Mouse (Mus musculus): ENCODE measurements at regions not wholly inside any gene's neighbourhood (a gene's known extent, or its start where the extent isn't known, plus 50 kb on each side); places are given as distances from the start of the nearest gene placed in this dataset.

- H3K4me3 ChIP-seq (ENCODE audit: insufficient read depth, low read depth, low read length), result no peak overlapping the region
- H3K4me1 ChIP-seq (ENCODE audit: control insufficient read depth, insufficient read depth, low read length), result 0 out of 2 replicates have a peak, but pooled peaks cover 6% of the 10 kb centered on the region
- TF ChIP-seq POLR2A (IDR thresholded peaks at IDR 0.05; ENCODE audit: insufficient read depth, low read depth, low read length) (no peak), CTCF (IDR thresholded peaks at IDR 0.05; ENCODE audit: insufficient read depth, low read depth, low read length) (no peak)
- H3K27ac ChIP-seq (ENCODE audit: insufficient read depth, low read depth, low read length), result no peak overlapping the region
- WGBS, result 90% methylated on average over 8 of the region's 8 CpGs
Measured at GRCm38 (mm10) chr3:52531686-52532351, 263.7 kb downstream of the Foxo1 start.

GRCm38 (mm10) chr3:52530406-52530970 is 262.4 kb downstream of the Foxo1 start:
- 82% methylated on average over 7 of the region's 7 CpGs for WGBS

GRCm38 (mm10) chr3:52529136-52529535 is 261.0 kb downstream of the Foxo1 start:
- Histone ChIP-seq H3K27ac (ENCODE audit: insufficient read depth, low read depth, low read length) (no peak overlapping the region), H3K4me1 (ENCODE audit: control insufficient read depth, insufficient read depth, low read length) (no peaks in the 10 kb centered on the region), H3K4me3 (ENCODE audit: insufficient read depth, low read depth, low read length) (no peak overlapping the region)
- WGBS, result 71% methylated on average over 6 of the region's 6 CpGs
- no peak for TF ChIP-seq POLR2A (IDR thresholded peaks at IDR 0.05; ENCODE audit: insufficient read depth, low read depth, low read length)
- no peak for TF ChIP-seq CTCF (IDR thresholded peaks at IDR 0.05; ENCODE audit: insufficient read depth, low read depth, low read length)

More at GRCm38 (mm10) chr3:52530406-52530970, 262.4 kb downstream of the Foxo1 start:
- Histone ChIP-seq H3K4me1 (ENCODE audit: control insufficient read depth, insufficient read depth, low read length) (0 out of 2 replicates have a peak, but pooled peaks cover 4% of the 10 kb centered on the region), H3K27ac (ENCODE audit: insufficient read depth, low read depth, low read length) (no peak overlapping the region), H3K4me3 (ENCODE audit: insufficient read depth, low read depth, low read length) (no peak overlapping the region)
- TF ChIP-seq POLR2A (IDR thresholded peaks at IDR 0.05; ENCODE audit: insufficient read depth, low read depth, low read length), result no peak
- no peak for TF ChIP-seq CTCF (IDR thresholded peaks at IDR 0.05; ENCODE audit: insufficient read depth, low read depth, low read length)

GRCm38 (mm10) chr3:52528521-52528920 is 260.4 kb downstream of the Foxo1 start:
- no peaks in the 10 kb centered on the region for H3K4me1 ChIP-seq (ENCODE audit: control insufficient read depth, insufficient read depth, low read length)
- H3K4me3 ChIP-seq (ENCODE audit: insufficient read depth, low read depth, low read length), result no peak overlapping the region
- H3K27ac ChIP-seq (ENCODE audit: insufficient read depth, low read depth, low read length), result no peak overlapping the region
- no peak for TF ChIP-seq CTCF (IDR thresholded peaks at IDR 0.05; ENCODE audit: insufficient read depth, low read depth, low read length)
- TF ChIP-seq POLR2A (IDR thresholded peaks at IDR 0.05; ENCODE audit: insufficient read depth, low read depth, low read length), result no peak
- WGBS, result 95% methylated on average over 7 of the region's 7 CpGs

- no peak for TF ChIP-seq POLR2A (IDR thresholded peaks at IDR 0.05; ENCODE audit: insufficient read depth, low read depth, low read length)
- TF ChIP-seq CTCF (IDR thresholded peaks at IDR 0.05; ENCODE audit: insufficient read depth, low read depth, low read length), result no peak
- WGBS, result 90% methylated on average over 3 of the region's 3 CpGs
- Histone ChIP-seq H3K27ac (ENCODE audit: insufficient read depth, low read depth, low read length) (no peak overlapping the region), H3K4me3 (ENCODE audit: insufficient read depth, low read depth, low read length) (no peak overlapping the region), H3K4me1 (ENCODE audit: control insufficient read depth, insufficient read depth, low read length) (peaks cover 5% of the 10 kb centered on the region)
Measured at GRCm38 (mm10) chr3:52527781-52528180, 259.6 kb downstream of the Foxo1 start.

- Histone ChIP-seq H3K27ac (ENCODE audit: insufficient read depth, low read depth, low read length) (no peak overlapping the region), H3K4me3 (ENCODE audit: insufficient read depth, low read depth, low read length) (no peak overlapping the region), H3K4me1 (ENCODE audit: control insufficient read depth, insufficient read depth, low read length) (peaks cover 5% of the 10 kb centered on the region)
- TF ChIP-seq CTCF (IDR thresholded peaks at IDR 0.05; ENCODE audit: insufficient read depth, low read depth, low read length), result no peak
- no peak for TF ChIP-seq POLR2A (IDR thresholded peaks at IDR 0.05; ENCODE audit: insufficient read depth, low read depth, low read length)
- WGBS, result 86% methylated on average over 14 of the region's 14 CpGs
Measured at GRCm38 (mm10) chr3:52527010-52527754, 259.0 kb downstream of the Foxo1 start.

- H3K27ac ChIP-seq (ENCODE audit: insufficient read depth, low read depth, low read length), result no peak overlapping the region
- 70% methylated on average over 12 of the region's 12 CpGs for WGBS
- H3K4me3 ChIP-seq (ENCODE audit: insufficient read depth, low read depth, low read length), result no peak overlapping the region
- no peak for TF ChIP-seq CTCF (IDR thresholded peaks at IDR 0.05; ENCODE audit: insufficient read depth, low read depth, low read length)
- TF ChIP-seq POLR2A (IDR thresholded peaks at IDR 0.05; ENCODE audit: insufficient read depth, low read depth, low read length), result no peak
- peaks cover 7% of the 10 kb centered on the region for H3K4me1 ChIP-seq (ENCODE audit: control insufficient read depth, insufficient read depth, low read length)
Measured at GRCm38 (mm10) chr3:52522886-52523285, 254.8 kb downstream of the Foxo1 start.

GRCm38 (mm10) chr3:52520609-52520947 is 252.4 kb downstream of the Foxo1 start:
- WGBS, result 41% methylated on average over 4 of the region's 4 CpGs

More at GRCm38 (mm10) chr3:52520609-52520947, 252.4 kb downstream of the Foxo1 start:
- no peak overlapping the region for H3K27ac ChIP-seq (ENCODE audit: insufficient read depth, low read depth, low read length)
- H3K4me1 ChIP-seq (ENCODE audit: control insufficient read depth, insufficient read depth, low read length), result peaks cover 7% of the 10 kb centered on the region
- no peak overlapping the region for H3K4me3 ChIP-seq (ENCODE audit: insufficient read depth, low read depth, low read length)
- no peak for TF ChIP-seq CTCF (IDR thresholded peaks at IDR 0.05; ENCODE audit: insufficient read depth, low read depth, low read length)
- no peak for TF ChIP-seq POLR2A (IDR thresholded peaks at IDR 0.05; ENCODE audit: insufficient read depth, low read depth, low read length)

Data from olfactory bulb, adult 2 months (tissue).